Mouse (Mus musculus) liver, embryonic 13.5 days (tissue): Measurements from ENCODE around the gene Slc30a1. TPM values are rescaled to one million over a fixed set of nuclear protein-coding genes. Genes with fewer than 3 reads are reported as not detected.

Experiments used
- polyA plus RNA-seq: library from polyadenylated mRNA; unstranded; fragments of >200 nt; fragmentation: Nextera tagmentation; extraction: Ambion mirVana; gene quantifications from 2 replicates; pipeline ENCODE4 v1.2.1, GENCODE M21; 2015

The Slc30a1 gene
- polyA plus RNA-seq, 1 experiment from 2014 or later = 2.7 TPM

Other genes with a start within 250 kb of the Slc30a1 start
- 8.1 and 8.8 TPM in 2 replicates for gene Lpgat1, start 188.9 kb upstream of the Slc30a1 start, polyA plus RNA-seq
- 39.3 and 45.7 TPM in 2 replicates for gene Nek2, start 85.3 kb upstream of the Slc30a1 start, polyA plus RNA-seq
- gene Rd3, start 70.6 kb downstream of the Slc30a1 start, polyA plus RNA-seq = 0.06 and 0.14 TPM in 2 replicates
- 8.1 and 9.0 TPM in 2 replicates for gene Traf5, start 185.8 kb downstream of the Slc30a1 start, polyA plus RNA-seq
- 9.0 and 9.5 TPM in 2 replicates for gene Rcor3, start 231.3 kb downstream of the Slc30a1 start, polyA plus RNA-seq